Mouse (Mus musculus): ENCODE results near the gene Nfatc2. TPM values are rescaled to one million over a fixed set of nuclear protein-coding genes. Genes with fewer than 3 reads are reported as not detected.

The Nfatc2 gene
- polyA plus RNA-seq, 1 experiment: 1.6 TPM

DNA sequence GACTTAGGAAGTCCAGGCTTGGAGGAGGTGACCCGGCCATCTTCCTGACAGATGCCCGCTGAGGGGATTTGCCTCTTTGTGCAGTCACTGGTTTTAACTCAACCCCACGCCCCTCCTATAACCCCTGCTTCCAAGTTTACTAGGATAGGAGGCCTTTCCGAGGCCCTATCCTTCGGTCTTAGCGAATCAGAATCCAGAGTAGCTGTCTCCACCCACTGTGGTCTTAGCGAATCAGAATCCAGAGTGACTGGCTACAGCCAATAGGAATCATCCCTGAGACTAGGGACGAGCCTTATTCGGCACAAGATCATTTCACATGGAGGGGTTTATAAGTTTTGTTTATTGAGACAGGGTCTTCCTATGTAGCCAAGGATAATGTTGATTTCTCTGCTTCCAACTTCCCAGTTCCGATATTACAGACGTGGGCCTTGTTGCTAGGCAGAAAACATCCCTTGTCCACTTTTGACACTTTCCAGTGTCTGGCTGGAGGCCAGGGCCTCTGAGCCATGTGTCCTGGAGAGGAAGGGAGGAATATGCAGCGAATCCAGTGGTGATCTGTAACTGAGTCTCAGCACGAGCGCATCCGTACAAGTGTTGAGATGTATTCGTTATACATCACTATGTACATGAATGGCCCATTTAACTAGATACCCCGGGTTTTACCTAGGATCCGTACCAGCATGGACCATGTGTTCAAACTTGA, 12.9 kb upstream of the Nfatc2 start:
- 85% methylated on average over 18 of the region's 18 CpGs for WGBS
- Histone ChIP-seq H3K27ac (ENCODE audit: control insufficient read depth, insufficient read depth, low read depth, low read length, poor library complexity) (no peak overlapping the region), H3K4me3 (replicated peaks; ENCODE audit: control insufficient read depth, low read depth, low read length) (no peak overlapping the region), H3K4me1 (ENCODE audit: control insufficient read depth, insufficient read depth, low read length) (no peaks in the 10 kb centered on the region)
- TF ChIP-seq CTCF (IDR thresholded peaks at IDR 0.05; ENCODE audit: control insufficient read depth, insufficient read depth, low read length): no peak
- no peak for TF ChIP-seq POLR2A (IDR thresholded peaks at IDR 0.05; ENCODE audit: borderline replicate concordance, control insufficient read depth, low read depth, low read length)

DNA sequence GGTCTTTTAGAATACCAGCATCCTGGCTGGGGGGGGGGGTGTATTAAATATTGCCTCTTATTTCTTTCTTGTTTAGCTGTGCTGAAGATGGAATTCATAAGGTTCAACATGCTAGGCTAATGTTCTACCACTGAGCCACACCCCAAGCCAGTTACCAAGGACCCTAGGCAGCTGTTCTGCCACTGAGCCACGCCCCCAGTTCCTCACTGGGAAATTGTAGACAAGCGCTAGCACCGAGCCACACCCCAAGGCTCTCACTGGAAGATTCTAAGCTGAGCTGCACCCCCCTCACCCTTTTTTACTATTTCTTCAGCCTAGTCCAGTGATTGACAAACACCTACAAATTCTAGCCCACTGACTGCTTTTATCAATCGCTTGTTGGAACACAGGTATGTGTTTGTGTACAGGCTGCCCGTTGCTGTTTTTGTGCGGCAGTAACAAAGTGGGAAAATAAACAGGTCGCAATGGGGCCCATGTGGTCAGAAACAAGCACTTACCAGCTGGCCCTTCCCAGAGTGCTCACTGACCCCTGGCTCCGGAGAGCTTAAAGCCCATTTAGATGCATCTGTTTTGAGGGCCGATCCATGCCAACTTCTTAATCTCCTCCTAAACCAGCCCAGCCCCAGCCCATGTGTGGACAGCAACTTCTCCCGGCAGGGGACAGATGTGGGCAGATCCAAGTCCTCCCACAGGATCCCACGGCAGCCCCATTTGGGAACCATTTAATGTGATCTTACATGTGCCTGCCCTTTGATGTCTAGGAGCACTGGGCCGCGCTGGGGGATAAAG, 11.8 kb upstream of the Nfatc2 start:
- 73% methylated on average over 13 of the region's 13 CpGs for WGBS
- no peak overlapping the region for H3K27ac ChIP-seq (ENCODE audit: control insufficient read depth, insufficient read depth, low read depth, low read length, poor library complexity)
- H3K4me1 ChIP-seq (ENCODE audit: control insufficient read depth, insufficient read depth, low read length): no peaks in the 10 kb centered on the region
- no peak overlapping the region for H3K4me3 ChIP-seq (replicated peaks; ENCODE audit: control insufficient read depth, low read depth, low read length)
- TF ChIP-seq CTCF (IDR thresholded peaks at IDR 0.05; ENCODE audit: control insufficient read depth, insufficient read depth, low read length) (no peak), POLR2A (IDR thresholded peaks at IDR 0.05; ENCODE audit: borderline replicate concordance, control insufficient read depth, low read depth, low read length) (no peak)

DNA sequence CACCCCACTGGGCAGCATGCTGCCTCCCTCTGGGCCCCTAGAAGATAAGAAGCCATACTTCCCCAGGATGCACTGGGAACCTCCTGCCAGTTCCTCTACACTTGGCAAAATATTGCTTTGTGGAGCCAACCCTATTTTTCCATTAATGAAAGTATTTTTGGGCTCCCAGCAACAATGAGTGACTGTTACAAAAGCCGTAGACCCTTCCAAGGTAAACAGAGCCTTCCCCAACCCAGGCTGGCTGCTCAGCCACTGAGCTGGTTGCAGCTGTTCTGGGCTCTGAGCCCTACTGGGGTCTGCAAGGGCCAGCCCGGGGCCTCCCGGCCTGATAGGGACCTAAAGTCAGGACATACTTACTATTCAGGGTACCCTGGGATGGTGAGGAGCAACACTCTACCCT, 9.5 kb upstream of the Nfatc2 start:
- 86% methylated on average over 3 of the region's 3 CpGs for WGBS
- H3K27ac ChIP-seq (ENCODE audit: control insufficient read depth, insufficient read depth, low read depth, low read length, poor library complexity): no peak overlapping the region
- H3K4me1 ChIP-seq (ENCODE audit: control insufficient read depth, insufficient read depth, low read length): no peaks in the 10 kb centered on the region
- no peak overlapping the region for H3K4me3 ChIP-seq (replicated peaks; ENCODE audit: control insufficient read depth, low read depth, low read length)
- no peak for TF ChIP-seq CTCF (IDR thresholded peaks at IDR 0.05; ENCODE audit: control insufficient read depth, insufficient read depth, low read length)
- no peak for TF ChIP-seq POLR2A (IDR thresholded peaks at IDR 0.05; ENCODE audit: borderline replicate concordance, control insufficient read depth, low read depth, low read length)

GRCm38 (mm10) chr2:168609653-168610248, 8.3 kb upstream of the Nfatc2 start:
- TF ChIP-seq POLR2A (IDR thresholded peaks at IDR 0.05; ENCODE audit: borderline replicate concordance, control insufficient read depth, low read depth, low read length): no peak
- H3K27ac ChIP-seq (ENCODE audit: control insufficient read depth, insufficient read depth, low read depth, low read length, poor library complexity): no peak overlapping the region
- no peak overlapping the region for H3K4me3 ChIP-seq (replicated peaks; ENCODE audit: control insufficient read depth, low read depth, low read length)
- H3K4me1 ChIP-seq (ENCODE audit: control insufficient read depth, insufficient read depth, low read length): no peaks in the 10 kb centered on the region
- WGBS: 72% methylated on average over 6 of the region's 6 CpGs

DNA sequence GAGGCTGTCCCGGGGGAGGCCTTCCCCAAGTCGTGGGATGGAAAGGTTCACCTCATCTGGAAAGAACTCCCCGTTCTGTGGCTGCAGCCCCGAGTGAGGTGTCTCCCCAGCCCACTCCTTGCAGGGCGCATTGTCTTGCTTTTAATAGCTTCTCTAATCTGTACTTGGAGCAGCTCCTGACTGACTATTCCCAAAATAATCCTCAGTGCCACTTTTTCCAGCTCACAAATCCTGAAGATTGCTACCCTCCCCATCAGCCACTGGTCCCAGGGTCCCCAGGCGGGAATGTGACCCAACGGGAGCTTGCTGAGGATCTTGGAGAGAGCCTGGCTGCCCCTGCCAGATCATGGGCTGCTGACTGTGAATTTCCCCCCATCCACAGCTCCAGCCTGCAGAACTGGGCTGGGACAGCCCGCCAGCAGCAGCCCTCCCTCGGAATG, 6.7 kb upstream of the Nfatc2 start:
- Histone ChIP-seq H3K4me1 (ENCODE audit: control insufficient read depth, insufficient read depth, low read length) (no peaks in the 10 kb centered on the region), H3K27ac (ENCODE audit: control insufficient read depth, insufficient read depth, low read depth, low read length, poor library complexity) (no peak overlapping the region), H3K4me3 (replicated peaks; ENCODE audit: control insufficient read depth, low read depth, low read length) (no peak overlapping the region)
- TF ChIP-seq CTCF (IDR thresholded peaks at IDR 0.05; ENCODE audit: control insufficient read depth, insufficient read depth, low read length) (no peak), POLR2A (IDR thresholded peaks at IDR 0.05; ENCODE audit: borderline replicate concordance, control insufficient read depth, low read depth, low read length) (no peak)
- WGBS: 77% methylated on average over 9 of the region's 9 CpGs

DNA sequence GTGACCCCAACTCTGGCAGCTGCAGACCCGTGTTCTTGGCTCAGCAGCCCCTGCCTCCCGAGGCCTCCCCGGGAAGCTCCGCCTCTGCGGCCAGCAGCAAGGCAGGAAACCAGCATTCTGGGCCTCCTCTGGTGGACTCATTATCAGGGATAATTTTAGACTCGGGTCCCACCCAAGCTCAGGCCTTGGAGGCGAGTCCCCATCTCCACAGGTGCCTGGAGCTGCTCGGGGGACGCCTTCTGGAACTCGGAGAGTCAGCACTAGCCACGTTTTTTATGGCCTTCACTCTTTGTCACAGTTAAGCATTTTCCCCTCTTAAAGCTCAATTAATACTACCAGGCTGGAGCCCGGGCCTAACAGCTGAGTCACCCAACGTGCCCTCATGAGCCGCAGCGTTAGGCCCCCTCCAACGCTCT, 3.2 kb upstream of the Nfatc2 start:
- Histone ChIP-seq H3K4me1 (ENCODE audit: control insufficient read depth, insufficient read depth, low read length) (no peaks in the 10 kb centered on the region), H3K4me3 (replicated peaks; ENCODE audit: control insufficient read depth, low read depth, low read length) (no peak overlapping the region), H3K27ac (ENCODE audit: control insufficient read depth, insufficient read depth, low read depth, low read length, poor library complexity) (no peak overlapping the region)
- no peak for TF ChIP-seq CTCF (IDR thresholded peaks at IDR 0.05; ENCODE audit: control insufficient read depth, insufficient read depth, low read length)
- no peak for TF ChIP-seq POLR2A (IDR thresholded peaks at IDR 0.05; ENCODE audit: borderline replicate concordance, control insufficient read depth, low read depth, low read length)
- WGBS: 12% methylated on average over 16 of the region's 16 CpGs

DNA sequence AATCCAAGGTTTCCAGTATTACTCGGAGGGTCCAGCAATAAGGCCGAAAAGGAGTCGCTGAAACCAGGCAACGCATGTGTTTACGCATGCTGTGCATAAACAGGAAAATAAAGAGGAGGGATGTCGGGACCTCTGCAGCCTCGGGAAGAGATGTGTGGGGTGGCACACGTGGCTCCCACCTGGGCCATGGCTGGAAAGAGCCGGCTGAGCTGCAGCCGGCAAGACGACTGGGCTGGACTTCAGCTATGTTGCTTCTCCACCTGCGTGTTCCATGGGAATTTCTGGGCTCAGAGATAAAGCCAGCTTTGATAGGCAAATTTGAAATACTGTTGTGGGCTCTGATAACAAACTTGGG, 907 bp upstream of the Nfatc2 start:
- no peaks in the 10 kb centered on the region for H3K4me1 ChIP-seq (ENCODE audit: control insufficient read depth, insufficient read depth, low read length)
- TF ChIP-seq POLR2A (IDR thresholded peaks at IDR 0.05; ENCODE audit: borderline replicate concordance, control insufficient read depth, low read depth, low read length): no peak
- no peak for TF ChIP-seq CTCF (IDR thresholded peaks at IDR 0.05; ENCODE audit: control insufficient read depth, insufficient read depth, low read length)
- WGBS: 81% methylated on average over 12 of the region's 12 CpGs
- H3K4me3 ChIP-seq (replicated peaks; ENCODE audit: control insufficient read depth, low read depth, low read length): no peak overlapping the region
- no peak overlapping the region for H3K27ac ChIP-seq (ENCODE audit: control insufficient read depth, insufficient read depth, low read depth, low read length, poor library complexity)

GRCm38 (mm10) chr2:168600750-168601490, 537 bp downstream of the Nfatc2 start:
- no peak for TF ChIP-seq POLR2A (IDR thresholded peaks at IDR 0.05; ENCODE audit: borderline replicate concordance, control insufficient read depth, low read depth, low read length)
- no peak for TF ChIP-seq CTCF (IDR thresholded peaks at IDR 0.05; ENCODE audit: control insufficient read depth, insufficient read depth, low read length)
- H3K27ac ChIP-seq (ENCODE audit: control insufficient read depth, insufficient read depth, low read depth, low read length, poor library complexity): no peak overlapping the region
- H3K4me1 ChIP-seq (ENCODE audit: control insufficient read depth, insufficient read depth, low read length): no peaks in the 10 kb centered on the region
- H3K4me3 ChIP-seq (replicated peaks; ENCODE audit: control insufficient read depth, low read depth, low read length): no peak overlapping the region
- 3% methylated on average over 32 of the region's 32 CpGs for WGBS

Measured in bone marrow, adult 2 months (tissue).